ENCODE assay signal across 18 mouse cellular contexts in genomic region chr13:56162859-56163258, GRCm38 (mm10). TPM values are rescaled to one million over a fixed set of nuclear protein-coding genes. Genes with fewer than 3 reads are reported as not detected.
DNase-seq lines count a peak whose midpoint lies in the region; ATAC-seq and TF ChIP-seq lines count a peak whose summit lies in the region.
"Had no signal": no experiment of that assay in that cellular context is flagged by ENCODE, and none has a peak within 500 bp of the region (broad histone marks: within the 10 kb centered on the region; RNA-seq: fewer than 3 reads in every experiment).

No protein-coding gene starts in this region.

- H3K36me3 ChIP-seq in liver, postnatal 0 days (replicated peaks; ENCODE audit: insufficient read depth, low read length): no peaks in the 10 kb centered on the region
- no peaks in the 10 kb centered on the region for H3K36me3 ChIP-seq in liver, embryonic 12.5 days
- no peaks in the 10 kb centered on the region for H3K36me3 ChIP-seq in macrophage (ENCODE audit: inconsistent target)
- H3K36me3 ChIP-seq in kidney, adult 2 months (ENCODE audit: control insufficient read depth, insufficient read depth, low read length): no peaks in the 10 kb centered on the region
- no peaks in the 10 kb centered on the region for H3K36me3 ChIP-seq in midbrain, embryonic 10.5 days
- H3K36me3 ChIP-seq: forebrain, embryonic 12.5 days; neural tube, embryonic 12.5 days had no signal

- H3K79me2 ChIP-seq in macrophage (ENCODE audit: inconsistent target): no peaks in the 10 kb centered on the region

- H3K4me1 ChIP-seq in liver, postnatal 0 days (ENCODE audit: insufficient read depth): peaks cover 18% of the 10 kb centered on the region; the same call in 1 of the 2 replicates
- peaks cover 18% of the 10 kb centered on the region; the same call in 1 of the 2 replicates for H3K4me1 ChIP-seq in liver, embryonic 12.5 days
- no peaks in the 10 kb centered on the region for H3K4me1 ChIP-seq in kidney, adult 2 months (ENCODE audit: control insufficient read depth, insufficient read depth, low read length)
- peaks cover 24% of the 10 kb centered on the region for H3K4me1 ChIP-seq in midbrain, embryonic 10.5 days

- H3K9me3 ChIP-seq in liver, postnatal 0 days (ENCODE audit: low read length): no peaks in the 10 kb centered on the region
- no peaks in the 10 kb centered on the region for H3K9me3 ChIP-seq in liver, embryonic 12.5 days (replicated peaks)
- H3K9me3 ChIP-seq in midbrain, embryonic 10.5 days (replicated peaks): no peaks in the 10 kb centered on the region
- H3K9me3 ChIP-seq: forebrain, embryonic 12.5 days; neural tube, embryonic 12.5 days had no signal

- H3K4me3 ChIP-seq in liver, postnatal 0 days (ENCODE audit: low read depth, low read length): no peak overlapping the region
- H3K4me3 ChIP-seq in liver, embryonic 12.5 days: no peak overlapping the region
- H3K4me3 ChIP-seq in macrophage (ENCODE audit: inconsistent target): no peak overlapping the region
- no peak overlapping the region for H3K4me3 ChIP-seq in kidney, adult 2 months (ENCODE audit: insufficient read depth, low read depth, low read length)
- no peak overlapping the region for H3K4me3 ChIP-seq in midbrain, embryonic 10.5 days
- H3K4me3 ChIP-seq: forebrain, embryonic 12.5 days; gastrocnemius, adult 2 months; neural tube, embryonic 12.5 days had no signal

- H3K9ac ChIP-seq in liver, postnatal 0 days (replicated peaks): no peak overlapping the region
- H3K9ac ChIP-seq in liver, embryonic 12.5 days: no peak overlapping the region
- H3K9ac ChIP-seq: forebrain, embryonic 12.5 days; neural tube, embryonic 12.5 days had no signal

- no peak overlapping the region for H3K4me2 ChIP-seq in liver, postnatal 0 days (ENCODE audit: low read depth, low read length)
- H3K4me2 ChIP-seq in liver, embryonic 12.5 days: no peak overlapping the region
- H3K4me2 ChIP-seq: forebrain, embryonic 12.5 days; midbrain, embryonic 11.5 days; neural tube, embryonic 12.5 days had no signal

- 36% methylated on average over 6 of the region's 6 CpGs for WGBS in liver, postnatal 0 days (ENCODE audit: insufficient replicate concordance)
- 25% methylated on average over 6 of the region's 6 CpGs for WGBS in liver, embryonic 12.5 days (ENCODE audit: insufficient replicate concordance)
- WGBS in macrophage (ENCODE audit: missing documents): 6% methylated on average over 6 of the region's 6 CpGs
- 53% methylated on average over 6 of the region's 6 CpGs for WGBS in kidney, adult 2 months
- WGBS in midbrain, embryonic 10.5 days: 85% methylated on average over 6 of the region's 6 CpGs

- no peak for TF ChIP-seq POLR2A in kidney, adult 2 months (IDR thresholded peaks at IDR 0.05; ENCODE audit: low read depth, low read length)

- peak overlapping the region; percentile 49; the same call in 1 of the 2 replicates for H3K27ac ChIP-seq in liver, postnatal 0 days (ENCODE audit: low read depth)
- no peak overlapping the region for H3K27ac ChIP-seq in liver, embryonic 12.5 days
- H3K27ac ChIP-seq in macrophage: peak overlapping the region; percentile 24; the same call in 1 of the 2 replicates
- H3K27ac ChIP-seq in kidney, adult 2 months (ENCODE audit: insufficient read depth, low read depth, low read length): no peak overlapping the region
- no peak overlapping the region for H3K27ac ChIP-seq in midbrain, embryonic 10.5 days (replicated peaks)
- H3K27ac ChIP-seq: forebrain, embryonic 12.5 days; gastrocnemius, adult 2 months; kidney, postnatal 0 days; neural tube, embryonic 12.5 days had no signal

- no peak for TF ChIP-seq CTCF in liver, postnatal 0 days (IDR thresholded peaks at IDR 0.05; ENCODE audit: low read depth)
- no peak for TF ChIP-seq CTCF in kidney, adult 2 months (conservative IDR thresholded peaks at IDR 0.05; ENCODE audit: insufficient read depth, insufficient read length, low read depth, low read length)

- peak; percentile 44 for DNase-seq in liver, postnatal 0 days
- no peak for DNase-seq in kidney, adult 2 months
- no peak for DNase-seq in B cell, adult 2 months
- no peak for DNase-seq in midbrain, embryonic 10.5 days (ENCODE audit: low spot score)
- DNase-seq: cerebellum, adult 9-11 months; kidney, adult 11 months; lung, postnatal 10 days; right cerebral cortex, postnatal 4 days; thymus, postnatal 4 days had no signal

- ATAC-seq in liver, postnatal 0 days: peak; percentile 49
- ATAC-seq in liver, embryonic 12.5 days: no peak
- peak; percentile 27 to 33 for ATAC-seq in hematopoietic stem cell, adult 5-6 weeks (replicated peaks in 1 of 2; ENCODE audit: insufficient read depth in 1 of 2, low FRiP score in 2 of 2, low TSS enrichment in 1 of 2, low read depth in 1 of 2, poor library complexity in 2 of 2, severe bottlenecking in 2 of 2)

- TF ChIP-seq EP300 in liver, postnatal 0 days (IDR thresholded peaks at IDR 0.05; ENCODE audit: low read depth): no peak

- H3K27me3 ChIP-seq in liver, postnatal 0 days (ENCODE audit: insufficient read depth, low read length): no peaks in the 10 kb centered on the region
- H3K27me3 ChIP-seq in liver, embryonic 12.5 days (replicated peaks): no peaks in the 10 kb centered on the region; the same call in 1 of the 2 replicates
- H3K27me3 ChIP-seq in kidney, adult 2 months (replicated peaks; ENCODE audit: control insufficient read depth, insufficient read depth, low read length): no peaks in the 10 kb centered on the region
- no peaks in the 10 kb centered on the region; the same call in 1 of the 2 replicates for H3K27me3 ChIP-seq in midbrain, embryonic 10.5 days (ENCODE audit: low read depth, poor library complexity, severe bottlenecking)
- H3K27me3 ChIP-seq: forebrain, embryonic 12.5 days; neural tube, embryonic 12.5 days had no signal

RNA-seq across cellular contexts. Expression of gene Tifab, which starts 15.8 kb away (rescaled TPM):
- 6.8 and 8.2 TPM in 2 replicates for polyA plus RNA-seq in liver, postnatal 0 days (2015; fragmentation: Nextera tagmentation; extraction: Ambion mirVana)
- 4.7 and 5.0 TPM in 2 replicates for polyA plus RNA-seq in liver, embryonic 12.5 days (2016; fragmentation: Nextera tagmentation; extraction: Ambion mirVana)
- 5.0 and 9.5 TPM in 2 replicates for total RNA-seq in hematopoietic stem cell, adult 5-6 weeks (2017)
- 10 to 100 TPM in 13 of 26 experiments, 1 to 10 TPM in 12, under 1 TPM in 1; 0.87 to 66.4 (median 10.8) TPM for total RNA-seq in macrophage (2018; cell fraction: chromatin; rRNA removed)
- total RNA-seq in macrophage (2018; cell fraction: cytosol; rRNA removed): 10 to 100 TPM in 25 of 26 experiments, 1 to 10 TPM in 1; 6.9 to 68.5 (median 45.6) TPM
- total RNA-seq in macrophage (2018; cell fraction: nucleus; rRNA removed): 10 to 100 TPM in 20 of 26 experiments, 1 to 10 TPM in 6; 5.7 to 83.4 (median 17.4) TPM
- 17.5 to 60.8 TPM (median 44.2 TPM) in 3 replicates for polyA plus RNA-seq in macrophage (2018)
- polyA plus RNA-seq in kidney, adult 2 months (2012; rRNA removed): 2.4 and 2.8 TPM in 2 replicates
- polyA plus RNA-seq in midbrain, embryonic 10.5 days (2016; fragmentation: Nextera tagmentation; extraction: Ambion mirVana): 1.4 and 1.6 TPM in 2 replicates
- polyA plus RNA-seq: C2C12 had no signal

RNA-seq across cellular contexts. Expression of gene H2afy, which starts 26.7 kb away (rescaled TPM):
- 84.3 and 87.4 TPM in 2 replicates for polyA plus RNA-seq in liver, postnatal 0 days (2015; fragmentation: Nextera tagmentation; extraction: Ambion mirVana)
- 162 and 164 TPM in 2 replicates for polyA plus RNA-seq in liver, embryonic 12.5 days (2016; fragmentation: Nextera tagmentation; extraction: Ambion mirVana)
- 1,843 and 2,010 TPM in 2 replicates for total RNA-seq in hematopoietic stem cell, adult 5-6 weeks (2017)
- total RNA-seq in macrophage (2018; cell fraction: chromatin; rRNA removed): 100 to 1,000 TPM; 256 to 801 (median 305) TPM
- 100 to 1,000 TPM in 25 of 26 experiments, 10 to 100 TPM in 1; 96.6 to 142 (median 118) TPM for total RNA-seq in macrophage (2018; cell fraction: cytosol; rRNA removed)
- 100 to 1,000 TPM; 122 to 541 (median 233) TPM for total RNA-seq in macrophage (2018; cell fraction: nucleus; rRNA removed)
- 96.3 to 139 TPM (median 138 TPM) in 3 replicates for polyA plus RNA-seq in macrophage (2018)
- polyA plus RNA-seq in kidney, adult 2 months (2012; rRNA removed): 74.5 and 89.3 TPM in 2 replicates
- 526 and 546 TPM in 2 replicates for polyA plus RNA-seq in midbrain, embryonic 10.5 days (2016; fragmentation: Nextera tagmentation; extraction: Ambion mirVana)

Comparison
In these comparisons a context has a peak if more than half of its experiments do, and no peak if none do; other contexts are left out.
1. H3K27ac ChIP-seq: peak in liver, postnatal 0 days (single experiment) and macrophage (single experiment); none in liver, embryonic 12.5 days (single experiment), kidney, adult 2 months (single experiment) and midbrain, embryonic 10.5 days (single experiment).